Mouse (Mus musculus) brain, embryonic 14.5 days (tissue): ENCODE measurements around the gene C1qtnf5.

ENCODE experiments used
- CTCF ChIP-seq: fragments of 200-500 bp; IDR thresholded peaks from 2 replicates; pipeline ENCODE4 v1.5.1; 2012; ENCODE audit warnings: inconsistent platforms, mild to moderate bottlenecking, moderate library complexity, borderline replicate concordance; ENCODE audit not compliant: insufficient read depth, insufficient read length; ENCODE audit errors: extremely low read depth
- POLR2A ChIP-seq: fragments of 200-500 bp; IDR thresholded peaks from 2 replicates; pipeline ENCODE4 v1.6.1; 2012; ENCODE audit warnings: mild to moderate bottlenecking, inconsistent platforms, borderline replicate concordance; ENCODE audit not compliant: poor library complexity, insufficient read depth, insufficient read length, severe bottlenecking; ENCODE audit errors: extremely low read depth

DNA sequence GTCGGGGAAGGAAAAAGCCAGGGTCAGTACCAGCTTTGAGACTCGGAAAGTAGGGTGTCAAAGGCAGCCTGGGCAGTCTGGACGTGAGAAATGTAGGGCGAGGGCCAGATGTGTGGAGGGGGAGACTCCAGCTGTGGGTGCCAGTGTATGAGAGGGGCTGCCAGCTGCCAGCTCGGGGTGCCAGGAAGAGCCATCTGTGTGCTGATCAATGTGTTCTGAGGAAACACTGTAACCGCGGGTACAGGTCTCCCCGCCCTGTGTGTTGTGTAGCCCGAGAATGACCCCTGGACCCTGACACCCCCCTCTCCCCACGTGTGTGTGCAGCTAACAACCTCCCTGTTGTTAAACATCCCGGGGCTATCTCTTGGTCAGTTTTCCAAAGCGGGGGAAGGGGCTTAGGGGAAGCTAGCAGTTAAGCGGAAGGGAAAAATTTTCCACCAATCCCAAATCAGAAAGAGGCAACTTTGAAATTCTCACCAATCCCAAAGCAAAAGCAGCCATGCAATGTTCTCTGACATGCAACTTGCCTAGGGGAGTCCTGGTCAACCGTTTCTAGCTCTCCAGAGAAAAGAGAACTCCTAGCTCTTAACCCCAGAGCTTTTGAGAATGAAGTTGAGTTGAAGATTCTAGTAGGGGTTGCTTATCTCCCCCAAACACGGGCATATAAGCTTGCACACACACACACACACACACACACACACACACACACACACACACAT, 39.6 kb upstream of the C1qtnf5 start:
- TF ChIP-seq CTCF (no peak), POLR2A (no peak)
